Mouse (Mus musculus) cerebellum, postnatal 25 days (tissue): Measurements from ENCODE around the gene Phldb1.

Source experiments
- DNase-seq, 2 experiments: peaks; one replicate each; pipeline ENCODE4 v3.0.0; 2021; ENCODE audit warnings: mixed read lengths in 2 of 2

Gene Phldb1

GRCm38 (mm10) chr9:44726431-44727146 lies 8.4 kb downstream of the Phldb1 start:
- DNase-seq = peak in 1 of 2 experiments; percentile 10

- DNase-seq = no peak
These were observed 10.3 kb downstream of the Phldb1 start for GRCm38 (mm10) chr9:44724665-44725064.

- no peak for DNase-seq
These were observed 10.8 kb downstream of the Phldb1 start for GRCm38 (mm10) chr9:44724223-44724622.

- no peak for DNase-seq
These were observed 11.4 kb downstream of the Phldb1 start for GRCm38 (mm10) chr9:44723521-44724041.

GRCm38 (mm10) chr9:44723008-44723407 lies 12.0 kb downstream of the Phldb1 start:
- no peak for DNase-seq

GRCm38 (mm10) chr9:44722575-44722974 lies 12.4 kb downstream of the Phldb1 start:
- DNase-seq = no peak

- no peak for DNase-seq
These were observed 13.2 kb downstream of the Phldb1 start for GRCm38 (mm10) chr9:44721877-44722186.

- peak; percentile 94 to 95 for DNase-seq
These were observed 13.7 kb downstream of the Phldb1 start for GRCm38 (mm10) chr9:44721154-44721876.

GRCm38 (mm10) chr9:44720358-44721153 lies 14.4 kb downstream of the Phldb1 start:
- DNase-seq = peak; percentile 74 to 79

GRCm38 (mm10) chr9:44719632-44720357 lies 15.2 kb downstream of the Phldb1 start:
- no peak for DNase-seq

- DNase-seq = peak; percentile 69 to 70
These were observed 15.9 kb downstream of the Phldb1 start for GRCm38 (mm10) chr9:44718937-44719631.

- peak; percentile 92 to 94 for DNase-seq
These were observed 17.2 kb downstream of the Phldb1 start for GRCm38 (mm10) chr9:44717822-44718242.

- DNase-seq = peak in 1 of 2 experiments; percentile 24
These were observed 17.8 kb downstream of the Phldb1 start for GRCm38 (mm10) chr9:44716997-44717821.

- DNase-seq = peak in 1 of 2 experiments; percentile 23
These were observed 19.2 kb downstream of the Phldb1 start for GRCm38 (mm10) chr9:44715705-44716362.

GRCm38 (mm10) chr9:44715109-44715508 lies 19.9 kb downstream of the Phldb1 start:
- DNase-seq = peak; percentile 81 to 84

GRCm38 (mm10) chr9:44713574-44713973 lies 21.4 kb downstream of the Phldb1 start:
- no peak for DNase-seq

- no peak for DNase-seq
These were observed 21.9 kb downstream of the Phldb1 start for GRCm38 (mm10) chr9:44713080-44713479.

- peak in 1 of 2 experiments; percentile 21 for DNase-seq
These were observed 23.4 kb downstream of the Phldb1 start for GRCm38 (mm10) chr9:44711602-44712001.

- DNase-seq = no peak
These were observed 24.8 kb downstream of the Phldb1 start for GRCm38 (mm10) chr9:44710213-44710612.

- DNase-seq = peak; percentile 42 to 61
These were observed 25.4 kb downstream of the Phldb1 start for GRCm38 (mm10) chr9:44709600-44709999.
